Mouse (Mus musculus) hindbrain, embryonic 12.5 days (tissue): ENCODE measurements around the gene Map4. TPM values are rescaled to one million over a fixed set of nuclear protein-coding genes. Genes with fewer than 3 reads are reported as not detected.
"Not testable (repeated sequence)": the region's sequence is repeated elsewhere in the genome, so short reads cannot be mapped to it uniquely, and the experiment has no call there.

Experiments used
- ATAC-seq: fragments of 200-750 bp; cut with Nextera tagmentation; 2 replicates; pipeline ENCODE4 v1.8.0; 2017; ENCODE audit warnings: moderate TSS enrichment; ENCODE audit not compliant: low FRiP score
- H3K27ac ChIP-seq: fragments of 300-500 bp; sonication (generic); 2 replicates; pipeline ENCODE4 v1.5.1; 2016; ENCODE audit warnings: mild to moderate bottlenecking
- H3K27me3 ChIP-seq: fragments of 300-500 bp; sonication (generic); 2 replicates; pipeline ENCODE4 v1.6.1; 2016; ENCODE audit warnings: mild to moderate bottlenecking
- H3K36me3 ChIP-seq: fragments of 300-500 bp; sonication (generic); 2 replicates; pipeline ENCODE4 v1.6.1; 2016; ENCODE audit warnings: mild to moderate bottlenecking
- H3K4me1 ChIP-seq: fragments of 300-500 bp; sonication (generic); 2 replicates; pipeline ENCODE4 v1.6.1; 2016
- H3K4me2 ChIP-seq: fragments of 300-500 bp; sonication (generic); replicated peaks from 2 replicates; pipeline ENCODE4 v1.6.1; 2016; ENCODE audit warnings: mild to moderate bottlenecking
- H3K4me3 ChIP-seq: fragments of 300-500 bp; sonication (generic); 2 replicates; pipeline ENCODE4 v1.5.1; 2016; ENCODE audit warnings: mild to moderate bottlenecking
- H3K9ac ChIP-seq: fragments of 300-500 bp; sonication (generic); 2 replicates; pipeline ENCODE4 v1.6.1; 2016; ENCODE audit warnings: mild to moderate bottlenecking, moderate library complexity
- H3K9me3 ChIP-seq: fragments of 300-500 bp; sonication (generic); replicated peaks from 2 replicates; pipeline ENCODE4 v1.6.1; 2016; ENCODE audit warnings: mild to moderate bottlenecking
- WGBS: fragments of 180-500 bp; shearing (Covaris S2); methylation state at CpG from one replicate; pipeline ENCODE4 v1.1.7; 2016; 5-methylcytosine and 5-hydroxymethylcytosine counted together
- polyA plus RNA-seq: library from polyadenylated mRNA; unstranded; fragments of >200 nt; fragmentation: Nextera tagmentation; extraction: Ambion mirVana; gene quantifications from 2 replicates; pipeline ENCODE4 v1.2.1, GENCODE M21; 2016

The Map4 gene
- polyA plus RNA-seq, 1 experiment from 2014 or later, result 137 TPM

DNA sequence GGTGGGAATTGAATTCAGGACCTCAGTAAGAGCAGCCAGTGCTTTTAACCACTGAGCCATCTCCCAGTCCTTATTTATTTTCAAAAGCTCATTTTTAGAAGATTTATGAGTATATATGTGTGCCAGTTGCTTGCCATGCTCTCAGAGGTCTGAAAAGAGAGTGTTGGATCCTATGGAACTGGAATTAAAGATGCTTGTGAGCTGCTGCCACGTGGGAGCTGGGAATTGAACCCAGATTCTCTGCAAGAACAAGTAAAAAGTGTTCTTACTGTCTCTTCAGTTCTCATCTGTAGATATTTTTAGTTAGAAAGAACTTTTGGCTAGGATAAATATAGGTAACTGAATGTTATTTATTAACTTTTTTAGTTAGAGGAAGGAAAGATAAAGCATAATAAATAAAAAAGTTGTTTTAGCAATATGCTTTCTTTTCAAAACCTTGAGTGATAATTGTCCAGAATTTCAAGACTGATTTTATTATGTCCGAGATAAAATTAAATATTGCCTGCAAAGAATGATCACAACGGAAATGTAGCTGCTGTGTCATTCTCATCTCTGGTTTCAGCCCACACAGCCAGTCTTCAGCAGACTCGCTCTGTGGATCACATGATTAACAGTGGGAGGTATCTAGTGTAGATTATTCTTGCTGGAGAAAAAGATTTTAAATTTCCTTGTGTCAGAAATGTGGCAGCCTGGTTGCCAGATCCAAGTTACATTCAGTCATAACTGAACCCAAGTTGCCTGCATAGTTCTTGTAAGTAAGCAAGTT lies 37.3 kb downstream of the Map4 start:
- Histone ChIP-seq H3K9ac (no peak overlapping the region), H3K36me3 (no peaks in the 10 kb centered on the region), H3K9me3 (no peaks in the 10 kb centered on the region), H3K4me1 (no peaks in the 10 kb centered on the region), H3K27me3 (no peaks in the 10 kb centered on the region), H3K4me3 (no peak overlapping the region), H3K27ac (no peak overlapping the region), H3K4me2 (no peak overlapping the region)
- WGBS, result 61% methylated on average over 4 of the region's 4 CpGs
- ATAC-seq, result no peak

DNA sequence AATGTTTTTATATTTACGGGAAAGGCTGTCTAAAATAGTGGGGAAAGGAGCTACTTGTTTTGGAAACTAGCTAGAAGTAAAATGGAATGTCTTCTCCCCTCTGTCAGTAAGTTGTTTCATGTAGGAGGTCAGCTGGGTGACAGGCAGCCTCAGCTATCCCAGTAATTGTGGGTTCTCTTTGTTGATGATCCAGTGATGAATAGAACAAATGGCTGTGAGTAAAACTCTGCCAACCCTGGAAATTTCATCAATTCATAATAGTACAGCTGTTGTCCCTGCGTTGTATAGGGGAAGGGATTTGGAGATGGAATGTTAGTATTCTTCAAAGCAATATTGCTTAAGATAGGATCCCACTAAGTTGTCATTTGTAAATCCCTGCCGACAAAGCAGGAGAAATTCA lies 37.9 kb downstream of the Map4 start:
- no peaks in the 10 kb centered on the region for H3K4me1 ChIP-seq
- no peak for ATAC-seq
- no peak overlapping the region for H3K9ac ChIP-seq
- H3K4me3 ChIP-seq, result no peak overlapping the region
- H3K9me3 ChIP-seq, result no peaks in the 10 kb centered on the region
- no peak overlapping the region for H3K27ac ChIP-seq
- 81% methylated on average over 3 of the region's 3 CpGs for WGBS
- H3K27me3 ChIP-seq, result no peaks in the 10 kb centered on the region
- no peak overlapping the region for H3K4me2 ChIP-seq
- H3K36me3 ChIP-seq, result no peaks in the 10 kb centered on the region

DNA sequence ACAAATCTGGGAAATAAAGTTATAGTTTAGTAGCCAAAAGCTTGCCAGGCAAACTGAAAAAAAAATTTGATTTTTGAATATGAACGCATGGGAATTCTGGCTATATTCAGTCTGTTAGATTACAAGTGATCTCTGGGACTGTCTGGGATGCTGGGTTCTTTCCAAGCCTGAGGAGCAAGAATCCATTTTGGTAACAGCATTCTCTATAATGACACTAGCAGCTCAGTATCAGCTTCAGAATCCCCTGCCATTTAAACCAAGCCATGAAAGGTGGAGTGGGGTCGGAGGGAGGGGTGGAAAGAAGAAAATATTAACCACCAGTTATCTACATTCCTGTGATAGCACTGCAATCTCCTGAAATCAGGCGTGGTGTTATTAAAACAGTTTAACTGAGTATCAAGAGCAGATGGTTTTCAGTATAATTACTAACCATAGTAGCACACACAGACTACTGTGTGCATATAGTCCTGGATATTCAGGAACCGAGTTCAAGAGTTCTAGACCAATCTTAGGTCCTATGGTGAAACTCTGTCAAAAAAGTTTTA lies 38.6 kb downstream of the Map4 start:
- H3K9me3 ChIP-seq, result no peaks in the 10 kb centered on the region
- no peak overlapping the region for H3K4me2 ChIP-seq
- H3K27me3 ChIP-seq, result no peaks in the 10 kb centered on the region
- H3K27ac ChIP-seq, result no peak overlapping the region
- 92% methylated on average over 4 of the region's 4 CpGs for WGBS
- no peaks in the 10 kb centered on the region for H3K4me1 ChIP-seq
- no peak overlapping the region for H3K4me3 ChIP-seq
- ATAC-seq, result no peak
- no peaks in the 10 kb centered on the region for H3K36me3 ChIP-seq
- H3K9ac ChIP-seq, result no peak overlapping the region

DNA sequence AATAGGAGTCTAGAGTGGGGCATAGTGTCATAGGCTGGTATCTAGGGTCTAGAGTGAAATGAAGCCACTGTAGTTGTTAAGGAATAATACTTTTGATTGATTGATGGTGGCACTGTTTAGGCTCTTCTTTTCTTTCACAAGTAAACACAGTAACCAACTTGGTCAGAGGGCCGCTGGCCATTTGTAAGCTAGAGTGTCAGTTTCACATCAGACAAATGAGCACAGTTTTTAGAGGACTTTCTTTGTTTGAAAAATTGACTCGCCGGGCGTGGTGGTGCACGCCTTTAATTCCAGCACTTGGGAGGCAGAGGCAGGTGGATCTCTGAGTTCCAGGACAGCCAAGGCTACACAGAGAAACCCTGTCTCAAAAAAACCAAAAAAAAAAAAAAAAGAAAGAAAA lies 40.5 kb downstream of the Map4 start:
- H3K27ac ChIP-seq, H3K4me1 ChIP-seq, H3K4me3 ChIP-seq, H3K27me3 ChIP-seq, H3K36me3 ChIP-seq, ATAC-seq, H3K4me2 ChIP-seq, H3K9ac ChIP-seq, H3K9me3 ChIP-seq: not testable (repeated sequence)
- 96% methylated on average over 5 of the region's 5 CpGs for WGBS

DNA sequence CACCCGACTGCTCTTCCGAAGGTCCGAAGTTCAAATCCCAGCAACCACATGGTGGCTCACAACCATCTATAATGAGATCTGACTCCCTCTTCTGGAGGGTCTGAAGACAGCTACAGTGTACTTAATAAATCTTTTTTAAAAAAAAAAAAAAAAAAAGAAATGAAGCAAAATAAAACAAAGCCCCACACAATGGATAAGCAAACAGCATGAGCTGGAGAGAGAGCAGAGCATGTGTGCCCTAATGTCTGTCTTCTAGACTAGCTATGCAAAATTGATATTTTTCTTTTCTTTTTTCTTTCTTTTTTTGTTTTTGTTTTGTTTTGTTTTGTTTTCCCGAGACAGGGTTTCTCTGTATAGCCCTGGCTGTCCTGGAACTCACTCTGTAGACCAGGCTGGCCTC lies 49.0 kb downstream of the Map4 start:
- not testable (repeated sequence) for H3K27me3 ChIP-seq, H3K27ac ChIP-seq, H3K4me1 ChIP-seq, H3K4me3 ChIP-seq, H3K9ac ChIP-seq, H3K4me2 ChIP-seq, ATAC-seq, H3K9me3 ChIP-seq
- peaks cover 21% of the 10 kb centered on the region for H3K36me3 ChIP-seq
- 91% methylated on average over 4 of the region's 4 CpGs for WGBS

DNA sequence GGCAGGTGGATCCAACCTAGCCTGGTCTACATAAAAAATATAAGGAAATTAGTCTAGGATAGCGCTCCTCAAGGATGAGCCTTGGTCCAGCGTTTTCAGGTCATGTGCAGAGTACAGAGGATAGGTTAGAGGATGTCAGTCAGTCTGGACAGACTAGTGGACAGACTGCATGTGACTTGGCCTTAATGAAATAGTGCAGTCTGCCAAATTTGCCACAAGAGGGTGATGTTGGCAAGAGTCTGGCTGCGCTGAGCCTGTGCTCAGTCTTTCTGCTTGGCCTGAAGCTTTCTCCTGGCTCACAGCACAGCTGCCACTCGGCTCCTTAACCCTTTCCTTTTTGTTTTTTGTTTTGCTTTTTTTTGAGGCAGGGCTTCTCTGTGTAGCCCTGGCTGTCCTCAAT lies 54.2 kb downstream of the Map4 start:
- Histone ChIP-seq H3K9ac (no peak overlapping the region), H3K4me2 (no peak overlapping the region), H3K27ac (no peak overlapping the region), H3K27me3 (no peaks in the 10 kb centered on the region), H3K4me1 (no peaks in the 10 kb centered on the region), H3K4me3 (no peak overlapping the region), H3K36me3 (peaks cover 21% of the 10 kb centered on the region), H3K9me3 (no peaks in the 10 kb centered on the region)
- WGBS, result 26% methylated on average over 4 of the region's 4 CpGs
- ATAC-seq, result peak; percentile 74

DNA sequence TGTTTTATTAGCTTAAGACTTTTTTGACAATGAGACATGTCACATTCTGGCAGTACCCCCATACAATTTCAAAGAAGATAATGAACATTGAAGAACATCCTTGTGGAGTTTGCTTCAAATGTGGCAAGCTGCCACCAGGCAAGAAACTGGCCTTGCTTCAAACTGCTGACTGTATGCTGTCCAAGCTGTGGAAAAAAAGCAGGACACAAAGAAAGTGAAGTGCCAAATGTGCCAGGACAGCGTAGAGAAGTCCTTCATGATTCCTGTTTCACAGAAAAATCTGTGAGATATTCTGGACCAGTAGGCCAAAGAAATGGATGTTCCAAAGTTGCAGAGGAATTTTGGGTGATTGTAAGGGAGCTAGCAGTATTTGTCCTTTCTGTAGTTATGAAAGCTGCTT lies 57.8 kb downstream of the Map4 start:
- no peak overlapping the region for H3K27ac ChIP-seq
- H3K9me3 ChIP-seq, result no peaks in the 10 kb centered on the region
- WGBS, result 91% methylated on average over 1 of the region's 1 CpGs
- no peak for ATAC-seq
- no peak overlapping the region for H3K4me2 ChIP-seq
- H3K4me1 ChIP-seq, result no peaks in the 10 kb centered on the region
- H3K4me3 ChIP-seq, result no peak overlapping the region
- no peaks in the 10 kb centered on the region for H3K27me3 ChIP-seq
- no peak overlapping the region for H3K9ac ChIP-seq
- no peaks in the 10 kb centered on the region for H3K36me3 ChIP-seq

DNA sequence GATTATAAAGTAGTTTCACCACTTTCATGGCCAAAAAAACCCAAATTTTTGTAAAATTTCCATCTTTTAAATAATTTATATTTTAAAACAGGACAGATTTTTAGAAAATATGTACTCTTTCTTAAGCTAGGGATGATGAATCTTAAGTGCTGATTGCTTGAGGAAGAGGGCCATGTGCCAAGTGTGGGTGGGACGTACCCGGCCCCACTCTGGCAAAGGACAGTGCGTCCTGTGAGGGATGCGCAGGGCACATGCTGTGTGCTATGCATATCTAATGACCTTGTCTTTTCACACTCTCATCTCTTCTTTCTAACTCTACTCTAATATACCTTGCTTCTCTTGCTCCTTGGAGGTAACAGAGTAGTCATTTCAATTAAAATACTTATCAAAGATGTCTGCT lies 66.2 kb downstream of the Map4 start:
- H3K4me3 ChIP-seq, result no peak overlapping the region
- H3K36me3 ChIP-seq, result no peaks in the 10 kb centered on the region
- no peaks in the 10 kb centered on the region; the same call in 1 of the 2 replicates for H3K4me1 ChIP-seq
- H3K4me2 ChIP-seq, result no peak overlapping the region
- H3K9me3 ChIP-seq, result no peaks in the 10 kb centered on the region
- WGBS, result 69% methylated on average over 4 of the region's 4 CpGs
- H3K27me3 ChIP-seq, result no peaks in the 10 kb centered on the region
- no peak overlapping the region for H3K9ac ChIP-seq
- ATAC-seq, result no peak
- H3K27ac ChIP-seq, result no peak overlapping the region

DNA sequence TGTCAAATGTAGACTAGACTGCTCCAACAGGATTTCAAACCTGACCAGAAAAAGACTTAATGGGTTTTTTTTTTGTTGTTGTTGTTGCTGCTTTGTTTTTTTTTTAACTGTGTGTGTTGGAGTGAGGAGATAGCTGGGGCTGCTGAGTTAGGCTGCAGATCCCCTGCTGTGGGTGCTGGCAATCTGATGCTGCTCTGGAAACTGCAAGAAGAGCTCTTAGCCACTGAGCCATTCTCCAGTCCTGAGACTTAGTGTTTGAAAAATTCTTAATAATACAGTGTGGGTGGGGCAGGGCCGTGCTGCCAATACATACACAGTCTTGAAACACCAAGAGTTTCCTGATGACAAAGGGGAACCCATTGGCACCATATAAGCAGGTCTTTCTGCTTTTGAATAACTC lies 70.7 kb downstream of the Map4 start:
- ATAC-seq, result no peak
- whole genome bisulfite sequencing, result 51% methylated on average over 1 of the region's 1 CpGs

DNA sequence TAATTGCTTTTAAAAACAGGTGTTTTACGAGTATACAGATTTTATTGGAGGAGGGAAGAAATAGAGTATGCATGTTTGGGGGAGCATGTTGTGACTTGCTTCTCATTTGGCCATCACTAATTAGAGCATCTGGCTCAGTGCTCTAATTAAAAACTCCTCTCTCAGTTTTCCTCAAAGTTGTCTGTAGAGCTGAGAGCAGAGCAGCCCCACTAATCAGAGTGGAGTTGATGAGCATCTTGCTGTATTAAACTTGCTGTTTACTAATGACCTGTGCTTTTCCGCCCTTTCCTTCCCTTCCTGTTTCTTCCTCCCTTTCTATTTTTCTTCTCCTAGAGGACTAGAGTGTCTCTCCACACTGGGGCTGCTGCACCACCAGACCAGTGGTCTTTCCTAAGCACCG lies 71.2 kb downstream of the Map4 start:
- ATAC-seq, result no peak
- no peaks in the 10 kb centered on the region for H3K27me3 ChIP-seq
- H3K4me2 ChIP-seq, result no peak overlapping the region
- H3K9me3 ChIP-seq, result no peaks in the 10 kb centered on the region
- H3K36me3 ChIP-seq, result no peaks in the 10 kb centered on the region
- H3K4me1 ChIP-seq, result no peaks in the 10 kb centered on the region; the same call in 1 of the 2 replicates
- 84% methylated on average over 3 of the region's 3 CpGs for WGBS
- no peak overlapping the region for H3K27ac ChIP-seq
- H3K4me3 ChIP-seq, result no peak overlapping the region
- no peak overlapping the region for H3K9ac ChIP-seq

More for the DNA sequence above, 70.7 kb downstream of the Map4 start:
- no peak overlapping the region for H3K4me2 ChIP-seq
- no peak overlapping the region for H3K27ac ChIP-seq
- no peaks in the 10 kb centered on the region for H3K9me3 ChIP-seq
- H3K4me3 ChIP-seq, result no peak overlapping the region
- no peaks in the 10 kb centered on the region for H3K36me3 ChIP-seq
- H3K9ac ChIP-seq, result no peak overlapping the region
- no peaks in the 10 kb centered on the region; the same call in 1 of the 2 replicates for H3K4me1 ChIP-seq
- no peaks in the 10 kb centered on the region for H3K27me3 ChIP-seq

DNA sequence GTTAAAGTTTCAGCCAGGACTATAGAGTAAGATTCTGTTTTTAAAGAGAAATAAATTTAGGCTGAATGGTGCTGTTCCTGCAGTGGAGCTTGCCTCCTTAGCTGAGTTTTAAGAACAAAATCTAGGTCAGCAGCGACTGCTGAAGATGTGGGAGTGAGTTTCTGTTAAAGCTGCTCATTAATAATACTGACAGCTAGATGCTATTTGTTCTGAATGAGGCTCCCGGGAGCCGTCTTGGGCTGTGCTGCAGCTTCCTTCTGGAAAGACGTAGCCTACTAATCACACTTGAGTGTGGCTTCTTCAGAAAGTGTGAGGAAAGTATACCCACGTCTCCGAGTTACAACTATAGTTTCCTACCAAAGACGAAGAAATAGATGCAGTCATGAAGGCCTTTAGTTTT lies 88.0 kb downstream of the Map4 start:
- Histone ChIP-seq H3K27me3 (no peaks in the 10 kb centered on the region), H3K36me3 (no peaks in the 10 kb centered on the region), H3K27ac (no peak overlapping the region), H3K4me2 (no peak overlapping the region), H3K4me3 (no peak overlapping the region), H3K4me1 (0 out of 2 replicates have a peak, but pooled peaks cover 2% of the 10 kb centered on the region), H3K9ac (no peak overlapping the region), H3K9me3 (no peaks in the 10 kb centered on the region)
- WGBS, result 57% methylated on average over 7 of the region's 7 CpGs
- no peak for ATAC-seq

DNA sequence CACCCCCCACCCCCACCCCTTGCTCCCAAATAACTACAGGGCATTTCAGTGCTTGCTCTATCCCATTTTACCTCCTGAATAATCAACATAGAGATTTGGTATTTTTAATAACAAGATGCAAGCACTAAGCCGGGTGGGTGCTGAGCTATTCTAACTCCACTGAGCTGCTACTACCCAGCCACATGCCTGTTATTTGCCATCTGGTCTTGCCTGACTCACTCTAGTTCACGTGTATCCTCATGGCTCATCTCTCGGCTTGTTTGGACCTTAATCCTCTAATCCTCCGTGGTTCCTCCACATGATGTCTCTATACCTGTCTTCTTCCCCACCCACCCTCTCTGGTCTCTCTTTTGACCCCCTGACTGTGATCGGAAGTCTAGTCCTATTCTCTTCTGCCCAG lies 89.1 kb downstream of the Map4 start:
- 0 out of 2 replicates have a peak, but pooled peaks cover 2% of the 10 kb centered on the region for H3K4me1 ChIP-seq
- H3K27ac ChIP-seq, result no peak overlapping the region
- no peaks in the 10 kb centered on the region for H3K36me3 ChIP-seq
- 84% methylated on average over 5 of the region's 5 CpGs for WGBS
- H3K27me3 ChIP-seq, result no peaks in the 10 kb centered on the region
- H3K9me3 ChIP-seq, result no peaks in the 10 kb centered on the region
- H3K4me3 ChIP-seq, result no peak overlapping the region
- no peak for ATAC-seq
- no peak overlapping the region for H3K9ac ChIP-seq
- no peak overlapping the region for H3K4me2 ChIP-seq

DNA sequence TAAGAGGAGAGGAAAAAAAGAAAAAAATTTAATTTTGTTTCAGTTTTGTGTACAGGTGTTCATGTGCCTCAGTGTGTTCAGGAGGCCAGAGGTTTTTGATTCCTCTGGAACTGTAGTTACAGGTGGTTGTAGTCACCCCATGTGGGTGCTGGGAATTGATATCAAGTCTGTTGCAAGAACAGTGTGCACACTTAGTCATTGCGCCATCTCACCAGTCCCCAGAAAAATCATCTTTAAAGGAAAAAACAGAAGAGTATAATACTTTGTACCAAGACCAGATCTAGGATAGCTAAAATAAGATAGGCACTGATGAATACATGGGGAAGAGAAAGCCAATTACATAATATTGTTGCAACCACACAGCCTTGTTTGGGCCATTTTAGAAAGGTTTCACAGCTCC lies 90.2 kb downstream of the Map4 start:
- H3K27ac ChIP-seq, result no peak overlapping the region
- no peaks in the 10 kb centered on the region for H3K27me3 ChIP-seq
- H3K4me2 ChIP-seq, result no peak overlapping the region
- H3K9ac ChIP-seq, result no peak overlapping the region
- no peak overlapping the region for H3K4me3 ChIP-seq
- WGBS, result 100% methylated on average over 1 of the region's 1 CpGs
- no peak for ATAC-seq
- H3K36me3 ChIP-seq, result no peaks in the 10 kb centered on the region
- no peaks in the 10 kb centered on the region for H3K9me3 ChIP-seq
- H3K4me1 ChIP-seq, result 0 out of 2 replicates have a peak, but pooled peaks cover 2% of the 10 kb centered on the region
